Mouse (Mus musculus) left cerebral cortex, adult 2 months (tissue): ENCODE data around the gene Arel1. TPM values are rescaled to one million over a fixed set of nuclear protein-coding genes. Genes with fewer than 3 reads are reported as not detected.

Experiments used
- DNase-seq, 2 experiments: peaks; one replicate each; pipeline ENCODE4 v3.0.0; 2021 to 2022; ENCODE audit warnings: low spot score in 2 of 2, mixed read lengths in 1 of 2; ENCODE audit errors: extremely low spot score in 1 of 2
- H3K27ac ChIP-seq: fragments of 200-600 bp; 2 replicates; pipeline ENCODE4 v1.8.1; 2022
- H3K4me3 ChIP-seq: fragments of 200-600 bp; 2 replicates; pipeline ENCODE4 v1.8.1; 2022
- CTCF ChIP-seq: fragments of 200-600 bp; IDR thresholded peaks from 2 replicates; pipeline ENCODE4 v1.8.1; 2022; ENCODE audit warnings: antibody characterized with exemption, mild to moderate bottlenecking, moderate library complexity
- intact Hi-C: fragments of 180-260 bp; cut with DNase I; formaldehyde crosslinking; loops from one replicate; pipeline ENCODE4 v1.15.1; 2025
- total RNA-seq, 2 experiments: library from RNA; stranded (reverse); gene quantifications; 2 replicates each; pipeline ENCODE4 v1.2.3; 2021

Gene Arel1
- total RNA-seq, 2 experiments from 2014 or later = 95.6 to 97.8 TPM

DNA sequence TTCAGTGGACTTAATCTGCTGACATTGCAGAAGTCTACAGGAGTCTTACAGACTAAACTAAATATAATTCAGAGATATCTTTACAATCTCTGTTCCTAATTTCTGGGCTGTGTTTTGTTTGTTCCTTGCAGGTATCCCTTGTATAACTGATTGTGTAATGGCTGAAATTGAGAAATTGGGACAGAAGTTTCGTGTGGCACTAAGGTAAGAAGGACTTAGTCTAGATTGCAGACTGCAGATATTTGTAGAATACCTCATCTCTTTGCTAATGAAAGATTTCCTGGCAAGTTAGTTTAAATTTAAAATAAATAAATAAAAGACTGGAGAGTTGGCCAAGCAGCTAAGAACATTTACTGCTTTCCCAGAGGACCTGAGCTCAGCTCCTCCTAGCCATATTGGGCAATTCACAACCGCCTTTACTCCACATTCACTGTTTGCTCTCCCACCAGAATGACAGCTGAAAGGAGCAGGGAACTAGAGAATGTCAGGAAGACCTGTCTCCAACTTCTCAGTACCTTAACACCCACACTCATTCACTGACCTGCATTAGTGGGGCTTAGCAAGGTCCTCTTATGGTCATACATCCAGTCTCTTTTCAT, 8.7 kb upstream of the Arel1 start:
- no peak for DNase-seq
- intact Hi-C loops = no loop called here
- TF ChIP-seq CTCF = no peak
- Histone ChIP-seq H3K27ac (no peak overlapping the region), H3K4me3 (no peak overlapping the region)

GRCm38 (mm10) chr12:84969656-84970427, 858 bp downstream of the Arel1 start:
- DNase-seq = no peak

DNA sequence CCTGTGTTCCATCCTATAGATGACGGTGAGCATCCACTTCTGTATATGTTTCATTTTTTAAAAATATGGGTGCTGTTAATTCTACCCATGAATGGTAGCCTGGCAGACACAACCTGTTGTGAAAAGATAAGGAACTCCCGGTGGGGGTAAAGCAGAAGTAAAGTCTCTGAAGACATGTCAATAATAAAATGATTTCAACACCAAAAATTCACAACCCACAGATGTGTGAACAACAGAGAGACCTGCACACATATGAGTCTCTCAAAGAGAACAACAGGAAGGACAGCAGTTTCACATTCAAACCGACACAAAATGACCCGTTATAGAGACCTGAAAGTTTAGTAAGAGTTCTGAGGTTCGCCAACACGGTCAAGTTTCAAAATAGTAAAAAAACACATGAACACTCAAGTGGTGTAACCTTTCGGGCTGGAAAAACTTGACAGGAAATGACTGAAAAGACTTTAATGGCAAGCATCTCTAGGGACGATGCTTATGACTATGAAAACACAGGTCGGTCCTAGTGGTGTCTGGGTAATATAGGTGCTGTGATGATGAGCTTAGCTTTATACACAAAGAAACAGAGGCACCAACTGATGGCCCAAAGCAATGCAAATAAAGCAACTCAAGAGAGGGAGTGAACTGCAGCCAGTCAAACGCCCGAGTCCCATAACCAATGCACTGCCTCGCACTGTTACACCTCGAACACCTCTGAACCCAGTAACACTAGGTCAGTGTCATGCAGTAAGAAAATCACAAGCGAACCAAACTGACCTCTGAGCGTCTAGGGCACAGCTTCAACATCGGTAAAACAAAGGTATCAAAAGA, 1.7 kb downstream of the Arel1 start:
- no peak for TF ChIP-seq CTCF
- no peak overlapping the region for H3K27ac ChIP-seq
- intact Hi-C loops = no loop called here
- H3K4me3 ChIP-seq = peak overlapping the region; percentile 89
- no peak for DNase-seq

More at GRCm38 (mm10) chr12:84969656-84970427, 858 bp downstream of the Arel1 start:
- no peak for TF ChIP-seq CTCF
- Histone ChIP-seq H3K4me3 (peak overlapping the region; percentile 89), H3K27ac (peak overlapping the region; percentile 37)
- intact Hi-C loops = loop anchor here (1.0 to 5.0 kb wide), 2 partner anchors 26 to 98 kb away; partner anchors contain the start of gene Ylpm1

DNA sequence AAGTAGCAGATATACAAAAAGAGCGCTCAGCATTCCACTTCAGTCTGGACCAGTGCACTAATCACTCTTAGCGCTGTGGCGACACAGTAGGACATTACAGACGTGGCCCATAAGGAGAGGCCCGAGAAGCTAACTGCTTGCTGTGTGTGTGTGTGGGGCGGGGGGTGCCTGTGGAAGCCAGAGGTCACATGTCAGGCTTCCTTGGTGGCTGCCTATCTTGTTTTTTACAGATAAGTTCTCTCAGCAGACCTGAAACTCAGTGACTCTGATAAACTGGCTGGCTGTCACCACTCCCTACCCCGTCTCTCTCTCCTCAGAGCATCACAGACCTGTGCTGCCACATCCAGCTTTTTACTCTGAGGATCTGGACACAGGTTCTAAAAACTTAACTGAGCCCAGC, 8.1 kb downstream of the Arel1 start:
- H3K27ac ChIP-seq = no peak overlapping the region
- H3K4me3 ChIP-seq = no peak overlapping the region
- no peak for TF ChIP-seq CTCF
- no peak for DNase-seq
- intact Hi-C loops = no loop called here

GRCm38 (mm10) chr12:84958794-84959356, 11.8 kb downstream of the Arel1 start:
- no peak for DNase-seq
- H3K4me3 ChIP-seq = no peak overlapping the region
- intact Hi-C loops = no loop called here
- no peak for TF ChIP-seq CTCF
- H3K27ac ChIP-seq = no peak overlapping the region

GRCm38 (mm10) chr12:84956317-84956716, 14.4 kb downstream of the Arel1 start:
- no peak for DNase-seq
- H3K4me3 ChIP-seq = no peak overlapping the region
- no peak for TF ChIP-seq CTCF
- intact Hi-C loops = no loop called here
- H3K27ac ChIP-seq = no peak overlapping the region

GRCm38 (mm10) chr12:84952351-84952750, 18.3 kb downstream of the Arel1 start:
- DNase-seq = no peak
- TF ChIP-seq CTCF = no peak
- H3K27ac ChIP-seq = no peak overlapping the region
- no peak overlapping the region for H3K4me3 ChIP-seq
- intact Hi-C loops = loop anchor here (5.0 kb wide), 1 partner anchor 50 kb away; no protein-coding TSS in a partner anchor

DNA sequence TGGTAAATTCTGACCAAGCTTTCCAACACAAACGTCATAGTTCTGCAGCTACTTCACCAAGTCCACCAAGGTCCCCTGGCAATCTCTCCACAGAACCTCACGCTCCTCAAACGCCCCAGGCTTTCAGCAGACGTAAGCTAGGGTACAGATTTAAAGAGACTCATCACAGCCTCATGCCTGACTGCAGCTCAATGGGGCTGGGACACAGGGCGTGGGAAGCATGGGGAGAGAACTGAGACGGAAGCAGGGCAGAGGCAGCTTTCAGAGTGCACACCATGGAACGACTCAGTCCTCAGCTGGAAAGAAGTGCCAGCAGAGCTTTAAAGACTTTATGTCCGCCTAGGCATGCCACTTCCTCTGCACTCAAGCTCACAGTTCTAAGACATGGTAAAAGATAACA, 19.2 kb downstream of the Arel1 start:
- H3K4me3 ChIP-seq = no peak overlapping the region
- no peak overlapping the region for H3K27ac ChIP-seq
- DNase-seq = no peak
- intact Hi-C loops = loop anchor here (5.0 kb wide), 1 partner anchor 51 kb away; no protein-coding TSS in a partner anchor
- TF ChIP-seq CTCF = no peak

GRCm38 (mm10) chr12:84950763-84951162, 19.9 kb downstream of the Arel1 start:
- Histone ChIP-seq H3K4me3 (no peak overlapping the region), H3K27ac (no peak overlapping the region)
- no peak for DNase-seq
- intact Hi-C loops = loop anchor here (5.0 kb wide), 1 partner anchor 52 kb away; no protein-coding TSS in a partner anchor
- no peak for TF ChIP-seq CTCF

DNA sequence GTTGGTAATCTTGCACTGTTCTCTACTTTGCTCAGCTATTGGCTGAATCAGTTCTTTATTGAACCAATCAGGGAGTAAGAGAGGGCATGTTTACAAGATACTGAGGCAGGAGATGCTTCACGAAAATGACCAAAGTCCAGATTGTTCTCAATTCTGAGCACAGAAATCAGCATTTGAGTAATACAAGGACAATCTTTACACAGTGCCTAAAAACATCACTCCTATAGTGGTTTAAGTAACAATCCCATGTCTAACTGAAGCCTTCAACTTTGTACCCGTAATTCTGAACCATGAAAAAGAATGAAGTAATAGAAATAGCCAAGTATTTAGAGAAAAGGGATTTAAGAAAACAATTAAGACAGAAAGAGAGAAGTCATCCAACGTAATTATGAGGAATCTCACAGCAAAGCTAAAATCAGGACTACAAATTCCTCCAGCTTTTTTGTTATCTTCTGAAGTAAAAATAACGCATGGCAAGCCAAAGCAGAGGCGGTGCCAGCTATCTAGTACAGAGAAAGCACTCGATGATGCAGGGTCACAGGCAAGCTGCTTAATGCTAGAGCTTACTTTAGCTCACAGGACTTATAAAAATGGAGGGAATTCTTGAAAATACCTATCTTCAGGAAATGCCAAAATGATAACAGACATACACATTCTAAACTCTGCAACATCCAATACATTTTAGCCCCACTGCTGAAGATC, 22.0 kb downstream of the Arel1 start:
- no peak for TF ChIP-seq CTCF
- intact Hi-C loops = no loop called here
- Histone ChIP-seq H3K4me3 (no peak overlapping the region), H3K27ac (no peak overlapping the region)
- no peak for DNase-seq
